In genomic region chr2:12401137-12401536, GRCm38 (mm10) we compare ENCODE assay signal across 28 mouse cellular contexts.
"Had no signal": no experiment of that assay in that cellular context is flagged by ENCODE, and none has a peak within 500 bp of the region (broad histone marks: within the 10 kb centered on the region; RNA-seq: fewer than 3 reads in every experiment).

No protein-coding gene starts in this region.

- H3K4me2 ChIP-seq: heart, embryonic 12.5 days; hindbrain, embryonic 12.5 days; hindbrain, embryonic 14.5 days; intestine, embryonic 15.5 days; limb, embryonic 12.5 days; liver, embryonic 11.5 days; liver, embryonic 13.5 days; liver, embryonic 15.5 days had no signal

- H3K4me1 ChIP-seq: hindbrain, embryonic 12.5 days; intestine, embryonic 15.5 days; limb, embryonic 10.5 days; limb, embryonic 12.5 days; liver, embryonic 15.5 days had no signal

- H3K36me3 ChIP-seq: heart, embryonic 10.5 days; heart, embryonic 12.5 days; hindbrain, embryonic 10.5 days; intestine, embryonic 15.5 days; limb, embryonic 10.5 days; limb, embryonic 12.5 days had no signal

- H3K9me3 ChIP-seq: heart, embryonic 10.5 days; heart, embryonic 12.5 days; hindbrain, embryonic 10.5 days; hindbrain, embryonic 12.5 days; intestine, embryonic 15.5 days; limb, embryonic 10.5 days; limb, embryonic 12.5 days; liver, embryonic 13.5 days; liver, embryonic 15.5 days had no signal

- H3K27ac ChIP-seq: gastrocnemius, adult 2 months; heart, embryonic 10.5 days; hindbrain, embryonic 10.5 days; hindbrain, embryonic 12.5 days; hindbrain, embryonic 14.5 days; intestine, embryonic 15.5 days; left cerebral cortex, adult 2 months; limb, embryonic 10.5 days; limb, embryonic 12.5 days; liver, embryonic 13.5 days; liver, embryonic 15.5 days had no signal

- ATAC-seq: hindbrain, embryonic 16.5 days; inflammation-experienced regulatory T-cells, adult 6 months; intestine, embryonic 15.5 days; intestine, postnatal 0 days; liver, postnatal 0 days had no signal

- H3K4me3 ChIP-seq: gastrocnemius, adult 2 months; heart, embryonic 10.5 days; heart, embryonic 12.5 days; hindbrain, embryonic 10.5 days; hindbrain, embryonic 12.5 days; intestine, embryonic 15.5 days; left cerebral cortex, adult 2 months; limb, embryonic 10.5 days; limb, embryonic 12.5 days; liver, embryonic 13.5 days; liver, embryonic 15.5 days had no signal

- DNase-seq: gastrocnemius, adult 2 months; gastrocnemius, postnatal 10 days; gastrocnemius, postnatal 25 days; heart, adult 18-20 months; heart, postnatal 10 days; heart, postnatal 4 days; kidney, adult 18-20 months; kidney, adult 8-10 months; kidney, postnatal 10 days; kidney, postnatal 25 days; kidney, postnatal 4 days; liver; liver, embryonic 13.5 days; liver, postnatal 0 days had no signal

- H3K27me3 ChIP-seq: heart, embryonic 12.5 days; hindbrain, embryonic 12.5 days; intestine, embryonic 15.5 days; limb, embryonic 12.5 days; liver, embryonic 13.5 days; liver, embryonic 15.5 days had no signal

- H3K9ac ChIP-seq: heart, embryonic 12.5 days; hindbrain, embryonic 12.5 days; hindbrain, embryonic 14.5 days; intestine, embryonic 15.5 days; limb, embryonic 12.5 days; liver, embryonic 13.5 days; liver, embryonic 15.5 days; liver, postnatal 0 days had no signal
